Mouse (Mus musculus) lung, adult 2 months (tissue): ENCODE data around the gene Sod1.

Experiments
- CTCF ChIP-seq: fragments of 200-500 bp; IDR thresholded peaks from 2 replicates; pipeline ENCODE4 v1.5.1; 2011; ENCODE audit warnings: mild to moderate bottlenecking, low read length, control low read depth; ENCODE audit not compliant: insufficient read depth
- POLR2A ChIP-seq: fragments of 200-500 bp; IDR thresholded peaks from 2 replicates; pipeline ENCODE4 v1.6.1; 2011; ENCODE audit warnings: low read depth, mild to moderate bottlenecking, control low read depth, low read length, borderline replicate concordance; ENCODE audit errors: extremely low read depth

GRCm38 (mm10) chr16:90221441-90222070, 1.0 kb downstream of the Sod1 start:
- TF ChIP-seq POLR2A (no peak), CTCF (no peak)
